Comparison of ENCODE assay signal across 7 mouse cellular contexts in genomic region chr17:87025269-87025949, GRCm38 (mm10). TPM values are rescaled to one million over a fixed set of nuclear protein-coding genes. Genes with fewer than 3 reads are reported as not detected.
DNase-seq lines count a peak whose midpoint lies in the region; ATAC-seq lines count a peak whose summit lies in the region.

Gene Pigf, minus strand, starts transcription at chr17:87025406.
Gene Cript, plus strand, starts transcription at chr17:87025550.

- peak; percentile 97 for DNase-seq in adrenal gland, postnatal 25 days
- peak; percentile 100 for DNase-seq in heart, adult 11 months
- peak; percentile 98 for DNase-seq in kidney, adult 18-20 months
- peak; percentile 98 for DNase-seq in limb, embryonic 11.5 days (ENCODE audit: low spot score)
- DNase-seq in midbrain, embryonic 14.5 days, result peak; percentile 100
- peak; percentile 96 to 99 for DNase-seq in spleen, adult 18-20 months

- ATAC-seq in embryonic facial prominence, embryonic 12.5 days (ENCODE audit: insufficient number of reproducible peaks, insufficient read depth, low FRiP score, low TSS enrichment), result peak; percentile 99
- peak; percentile 99 for ATAC-seq in limb, embryonic 11.5 days (ENCODE audit: insufficient number of reproducible peaks, low FRiP score, low TSS enrichment, low read depth)
- ATAC-seq in midbrain, embryonic 14.5 days (ENCODE audit: low FRiP score, low TSS enrichment), result peak; percentile 100

- peak within 1 kb of the TSS; percentile 84 for H3K4me3 ChIP-seq in embryonic facial prominence, embryonic 12.5 days
- peak within 1 kb of the TSS; percentile 78 for H3K4me3 ChIP-seq in limb, embryonic 11.5 days (ENCODE audit: low read depth, low read length)
- H3K4me3 ChIP-seq in midbrain, embryonic 14.5 days (replicated peaks; ENCODE audit: low read depth, low read length), result peak within 1 kb of the TSS; percentile 86

- H3K9ac ChIP-seq in embryonic facial prominence, embryonic 12.5 days, result peak within 1 kb of the TSS; percentile 83
- H3K9ac ChIP-seq in limb, embryonic 11.5 days (ENCODE audit: low read length), result peak within 1 kb of the TSS; percentile 65
- H3K9ac ChIP-seq in midbrain, embryonic 14.5 days (replicated peaks; ENCODE audit: low read length), result peak within 1 kb of the TSS; percentile 74

- no peaks in the 10 kb centered on the region for H3K27me3 ChIP-seq in embryonic facial prominence, embryonic 12.5 days
- no peaks in the 10 kb centered on the region for H3K27me3 ChIP-seq in limb, embryonic 11.5 days (ENCODE audit: control insufficient read depth, insufficient read depth, low read length)
- H3K27me3 ChIP-seq in midbrain, embryonic 14.5 days (ENCODE audit: control insufficient read depth, insufficient read depth, low read length), result no peaks in the 10 kb centered on the region

- H3K4me2 ChIP-seq in embryonic facial prominence, embryonic 12.5 days (replicated peaks), result peak within 1 kb of the TSS; percentile 86
- peak within 1 kb of the TSS; percentile 76 for H3K4me2 ChIP-seq in limb, embryonic 11.5 days (ENCODE audit: low read depth, severe bottlenecking)
- H3K4me2 ChIP-seq in midbrain, embryonic 14.5 days (ENCODE audit: low read length), result peak within 1 kb of the TSS; percentile 89

- H3K36me3 ChIP-seq in embryonic facial prominence, embryonic 12.5 days, result peaks cover 9% of the 10 kb centered on the region
- no peaks in the 10 kb centered on the region; the same call in 1 of the 2 replicates for H3K36me3 ChIP-seq in limb, embryonic 11.5 days (ENCODE audit: control insufficient read depth, insufficient read depth, low read length)
- H3K36me3 ChIP-seq in midbrain, embryonic 14.5 days (ENCODE audit: control insufficient read depth, insufficient read depth, low read length), result peaks cover 15% of the 10 kb centered on the region

- no peak within 1 kb of the TSS for H3K27ac ChIP-seq in embryonic facial prominence, embryonic 12.5 days
- no peak within 1 kb of the TSS for H3K27ac ChIP-seq in limb, embryonic 11.5 days (replicated peaks; ENCODE audit: low read depth, low read length)
- H3K27ac ChIP-seq in midbrain, embryonic 14.5 days (replicated peaks; ENCODE audit: low read depth, low read length), result peak within 1 kb of the TSS; percentile 57; the same call in 1 of the 2 replicates

- under 1% methylated on average over 43 of the region's 43 CpGs for WGBS in embryonic facial prominence, embryonic 12.5 days
- whole genome bisulfite sequencing in limb, embryonic 11.5 days, result under 1% methylated on average over 43 of the region's 43 CpGs
- under 1% methylated on average over 43 of the region's 43 CpGs for WGBS in midbrain, embryonic 14.5 days

- H3K4me1 ChIP-seq in embryonic facial prominence, embryonic 12.5 days, result peaks cover 6% of the 10 kb centered on the region; the same call in 1 of the 2 replicates
- H3K4me1 ChIP-seq in limb, embryonic 11.5 days (ENCODE audit: control insufficient read depth, insufficient read depth, low read length), result no peaks in the 10 kb centered on the region
- H3K4me1 ChIP-seq in midbrain, embryonic 14.5 days (ENCODE audit: control insufficient read depth, insufficient read depth, low read length), result peaks cover 14% of the 10 kb centered on the region

- no peaks in the 10 kb centered on the region for H3K9me3 ChIP-seq in embryonic facial prominence, embryonic 12.5 days
- H3K9me3 ChIP-seq in limb, embryonic 11.5 days (ENCODE audit: control insufficient read depth, low read length), result no peaks in the 10 kb centered on the region
- no peaks in the 10 kb centered on the region for H3K9me3 ChIP-seq in midbrain, embryonic 14.5 days (ENCODE audit: control insufficient read depth, low read length)

RNA-seq across cellular contexts. Expression of gene Pigf, which starts in this region (rescaled TPM):
- 14.0 and 15.4 TPM in 2 replicates for total RNA-seq in adrenal gland, postnatal 25 days (2021)
- 32.1 and 32.7 TPM in 2 replicates for polyA plus RNA-seq in embryonic facial prominence, embryonic 12.5 days (2016; fragmentation: Nextera tagmentation; extraction: Ambion mirVana)
- polyA plus RNA-seq in limb, embryonic 11.5 days (2014; fragmentation: Nextera tagmentation; extraction: Ambion mirVana), result 37.4 and 37.9 TPM in 2 replicates
- 38.0 and 42.6 TPM in 2 replicates for polyA plus RNA-seq in midbrain, embryonic 14.5 days (2014; fragmentation: Nextera tagmentation; extraction: Ambion mirVana)

RNA-seq across cellular contexts. Expression of gene Cript, which starts in this region (rescaled TPM):
- 67.1 and 68.5 TPM in 2 replicates for total RNA-seq in adrenal gland, postnatal 25 days (2021)
- polyA plus RNA-seq in embryonic facial prominence, embryonic 12.5 days (2016; fragmentation: Nextera tagmentation; extraction: Ambion mirVana), result 144 and 152 TPM in 2 replicates
- polyA plus RNA-seq in limb, embryonic 11.5 days (2014; fragmentation: Nextera tagmentation; extraction: Ambion mirVana), result 133 and 148 TPM in 2 replicates
- 246 and 249 TPM in 2 replicates for polyA plus RNA-seq in midbrain, embryonic 14.5 days (2014; fragmentation: Nextera tagmentation; extraction: Ambion mirVana)
